Mouse (Mus musculus): ENCODE results near the gene Apbb1ip.

The Apbb1ip gene

GRCm38 (mm10) chr2:22774181-22774751 lies 372 bp downstream of the Apbb1ip start:
- peak; percentile 91 for DNase-seq (ENCODE audit: extremely low read depth, insufficient read length, low spot score)

GRCm38 (mm10) chr2:22775213-22775612 lies 1.3 kb downstream of the Apbb1ip start:
- no peak for DNase-seq (ENCODE audit: extremely low read depth, insufficient read length, low spot score)

- DNase-seq (ENCODE audit: extremely low read depth, insufficient read length, low spot score): no peak
Observed at GRCm38 (mm10) chr2:22775681-22776080, 1.8 kb downstream of the Apbb1ip start.

- no peak for DNase-seq (ENCODE audit: extremely low read depth, insufficient read length, low spot score)
Observed at GRCm38 (mm10) chr2:22776568-22777230, 2.8 kb downstream of the Apbb1ip start.

- DNase-seq (ENCODE audit: extremely low read depth, insufficient read length, low spot score): no peak
Observed at GRCm38 (mm10) chr2:22777757-22778156, 3.9 kb downstream of the Apbb1ip start.

- no peak for DNase-seq (ENCODE audit: extremely low read depth, insufficient read length, low spot score)
Observed at GRCm38 (mm10) chr2:22780884-22781283, 7.0 kb downstream of the Apbb1ip start.

- no peak for DNase-seq (ENCODE audit: extremely low read depth, insufficient read length, low spot score)
Observed at GRCm38 (mm10) chr2:22781387-22782009, 7.6 kb downstream of the Apbb1ip start.

GRCm38 (mm10) chr2:22782057-22782456 lies 8.2 kb downstream of the Apbb1ip start:
- DNase-seq (ENCODE audit: extremely low read depth, insufficient read length, low spot score): no peak

- DNase-seq (ENCODE audit: extremely low read depth, insufficient read length, low spot score): no peak
Observed at GRCm38 (mm10) chr2:22783137-22783638, 9.3 kb downstream of the Apbb1ip start.

GRCm38 (mm10) chr2:22784186-22784585 lies 10.3 kb downstream of the Apbb1ip start:
- no peak for DNase-seq (ENCODE audit: extremely low read depth, insufficient read length, low spot score)

- DNase-seq (ENCODE audit: extremely low read depth, insufficient read length, low spot score): no peak
Observed at GRCm38 (mm10) chr2:22784771-22785170, 10.9 kb downstream of the Apbb1ip start.

GRCm38 (mm10) chr2:22788658-22789057 lies 14.8 kb downstream of the Apbb1ip start:
- DNase-seq (ENCODE audit: extremely low read depth, insufficient read length, low spot score): no peak

GRCm38 (mm10) chr2:22789576-22789975 lies 15.7 kb downstream of the Apbb1ip start:
- DNase-seq (ENCODE audit: extremely low read depth, insufficient read length, low spot score): no peak

GRCm38 (mm10) chr2:22790435-22790834 lies 16.5 kb downstream of the Apbb1ip start:
- no peak for DNase-seq (ENCODE audit: extremely low read depth, insufficient read length, low spot score)

- no peak for DNase-seq (ENCODE audit: extremely low read depth, insufficient read length, low spot score)
Observed at GRCm38 (mm10) chr2:22795087-22795486, 21.2 kb downstream of the Apbb1ip start.

GRCm38 (mm10) chr2:22796487-22796886 lies 22.6 kb downstream of the Apbb1ip start:
- no peak for DNase-seq (ENCODE audit: extremely low read depth, insufficient read length, low spot score)

GRCm38 (mm10) chr2:22799430-22800041 lies 25.6 kb downstream of the Apbb1ip start:
- no peak for DNase-seq (ENCODE audit: extremely low read depth, insufficient read length, low spot score)

GRCm38 (mm10) chr2:22805589-22805988 lies 31.7 kb downstream of the Apbb1ip start:
- peak; percentile 11 for DNase-seq (ENCODE audit: extremely low read depth, insufficient read length, low spot score)

GRCm38 (mm10) chr2:22806576-22806975 lies 32.7 kb downstream of the Apbb1ip start:
- DNase-seq (ENCODE audit: extremely low read depth, insufficient read length, low spot score): peak; percentile 30

- no peak for DNase-seq (ENCODE audit: extremely low read depth, insufficient read length, low spot score)
Observed at GRCm38 (mm10) chr2:22807312-22807711, 33.4 kb downstream of the Apbb1ip start.

- DNase-seq (ENCODE audit: extremely low read depth, insufficient read length, low spot score): no peak
Observed at GRCm38 (mm10) chr2:22810851-22811250, 37.0 kb downstream of the Apbb1ip start.

Data from 3134 (cell line).